Mouse (Mus musculus) lung, postnatal 0 days (tissue): ENCODE results near the gene Rbms1. TPM values are rescaled to one million over a fixed set of nuclear protein-coding genes. Genes with fewer than 3 reads are reported as not detected.

ENCODE experiments used
- ATAC-seq: fragments of 200-750 bp; cut with Nextera tagmentation; 2 replicates; pipeline ENCODE4 v1.8.0; 2017; ENCODE audit warnings: moderate library complexity
- DNase-seq: peaks from one replicate; pipeline ENCODE4 v3.0.0-alpha.2; 2016; ENCODE audit warnings: low spot score
- H3K27ac ChIP-seq: fragments of 300-500 bp; sonication (generic); 2 replicates; pipeline ENCODE4 v1.5.1; 2014; ENCODE audit warnings: antibody characterized with exemption, mild to moderate bottlenecking, low read length, mixed read lengths
- H3K27me3 ChIP-seq: fragments of 300-500 bp; sonication (generic); replicated peaks from 2 replicates; pipeline ENCODE4 v1.6.1; 2014; ENCODE audit warnings: low read length, mixed read lengths; ENCODE audit not compliant: insufficient read depth
- H3K36me3 ChIP-seq: fragments of 300-500 bp; sonication (generic); 2 replicates; pipeline ENCODE4 v1.6.1; 2014; ENCODE audit warnings: low read length, mixed read lengths; ENCODE audit not compliant: insufficient read depth
- H3K4me1 ChIP-seq: fragments of 300-500 bp; sonication (generic); 2 replicates; pipeline ENCODE4 v1.6.1; 2014; ENCODE audit warnings: antibody characterized with exemption, low read depth, low read length, mixed read lengths; ENCODE audit not compliant: insufficient read depth
- H3K4me2 ChIP-seq: fragments of 300-500 bp; sonication (generic); replicated peaks from 2 replicates; pipeline ENCODE4 v1.6.1; 2014; ENCODE audit warnings: low read depth, mild to moderate bottlenecking, low read length, moderate library complexity, mixed read lengths
- H3K4me3 ChIP-seq: fragments of 300-500 bp; sonication (generic); 2 replicates; pipeline ENCODE4 v1.5.1; 2014; ENCODE audit warnings: low read depth, low read length
- H3K9ac ChIP-seq: fragments of 300-500 bp; sonication (generic); replicated peaks from 2 replicates; pipeline ENCODE4 v1.6.1; 2014; ENCODE audit warnings: low read depth, mild to moderate bottlenecking
- H3K9me3 ChIP-seq: fragments of 300-500 bp; sonication (generic); 2 replicates; pipeline ENCODE4 v1.6.1; 2016; ENCODE audit warnings: low read length, mixed read lengths
- CTCF ChIP-seq: IDR thresholded peaks from 2 replicates; pipeline ENCODE4 v1.5.1; 2016; ENCODE audit warnings: antibody characterized with exemption, mild to moderate bottlenecking
- EP300 ChIP-seq: IDR thresholded peaks from 2 replicates; pipeline ENCODE4 v1.6.1; 2016; ENCODE audit warnings: antibody characterized with exemption, mild to moderate bottlenecking, control low read depth
- WGBS: fragments of 180-500 bp; shearing (Covaris S2); extraction: QIAGEN DNeasy Blood & Tissue Kit; methylation state at CpG from one replicate; pipeline ENCODE4 v1.1.7; 2014; 5-methylcytosine and 5-hydroxymethylcytosine counted together
- polyA plus RNA-seq: library from polyadenylated mRNA; unstranded; fragments of >200 nt; fragmentation: Nextera tagmentation; extraction: Ambion mirVana; gene quantifications from 2 replicates; pipeline ENCODE4 v1.2.1, GENCODE M21; 2015

The Rbms1 gene
- polyA plus RNA-seq, 1 experiment from 2014 or later: 156 TPM

DNA sequence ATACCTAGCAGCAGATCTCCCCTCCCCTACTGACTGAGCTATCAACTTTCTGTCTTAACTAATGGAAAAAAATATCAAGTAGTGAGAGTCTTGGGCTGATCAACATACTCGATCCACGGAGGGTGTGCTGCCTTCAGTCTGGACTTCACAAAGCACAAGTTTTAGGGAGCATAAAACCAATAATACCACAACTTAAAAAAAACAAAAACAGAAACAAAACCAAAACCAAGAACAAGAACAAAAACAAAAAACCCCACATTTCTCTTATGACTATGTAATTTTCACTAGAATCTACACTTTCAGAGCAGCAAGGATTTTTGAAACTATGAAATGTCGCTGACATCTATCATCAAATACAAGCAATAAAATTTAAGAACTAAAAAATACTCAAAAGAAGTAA is 212.4 kb downstream of the Rbms1 start:
- ATAC-seq (no peak), DNase-seq (no peak)
- Histone ChIP-seq H3K4me3 (no peak overlapping the region), H3K36me3 (peaks cover 4% of the 10 kb centered on the region; the same call in 1 of the 2 replicates), H3K27me3 (no peaks in the 10 kb centered on the region), H3K27ac (no peak overlapping the region), H3K4me2 (no peak overlapping the region), H3K9ac (no peak overlapping the region), H3K9me3 (no peaks in the 10 kb centered on the region), H3K4me1 (no peaks in the 10 kb centered on the region)
- TF ChIP-seq EP300: no peak
- TF ChIP-seq CTCF: no peak
- 93% methylated on average over 3 of the region's 3 CpGs for WGBS

- DNase-seq (peak; percentile 28), ATAC-seq (no peak)
- Histone ChIP-seq H3K4me3 (no peak overlapping the region), H3K4me2 (no peak overlapping the region), H3K9ac (no peak overlapping the region), H3K9me3 (no peaks in the 10 kb centered on the region), H3K27ac (no peak overlapping the region), H3K4me1 (no peaks in the 10 kb centered on the region), H3K27me3 (no peaks in the 10 kb centered on the region), H3K36me3 (peaks cover 4% of the 10 kb centered on the region; the same call in 1 of the 2 replicates)
- peak; percentile 60 for TF ChIP-seq CTCF
- TF ChIP-seq EP300: no peak
- WGBS: 64% methylated on average over 1 of the region's 1 CpGs
These were observed 214.4 kb downstream of the Rbms1 start for GRCm38 (mm10) chr2:60748585-60748984.

DNA sequence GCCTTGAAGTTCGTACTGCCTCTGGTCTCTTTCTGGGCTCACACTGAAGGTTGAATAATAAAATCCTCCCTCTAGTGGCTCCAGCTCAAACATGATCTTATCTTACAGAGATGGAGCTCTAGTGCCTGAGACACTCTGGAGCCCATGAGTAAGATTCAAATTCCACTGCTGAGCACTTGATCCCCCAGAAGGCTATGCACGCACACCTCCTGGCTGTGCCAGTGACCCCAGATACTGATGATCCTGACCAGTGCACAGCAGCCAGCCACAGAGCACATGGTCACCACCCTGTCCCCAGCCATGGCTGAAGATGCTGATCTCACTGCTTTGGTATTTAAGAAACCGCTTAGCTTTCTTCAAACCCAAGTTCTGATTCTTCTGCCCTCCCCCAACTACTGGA is 215.4 kb downstream of the Rbms1 start:
- no peaks in the 10 kb centered on the region for H3K9me3 ChIP-seq
- H3K36me3 ChIP-seq: no peaks in the 10 kb centered on the region
- H3K4me2 ChIP-seq: no peak overlapping the region
- no peak overlapping the region for H3K4me3 ChIP-seq
- no peaks in the 10 kb centered on the region for H3K4me1 ChIP-seq
- DNase-seq (peak; percentile 76), ATAC-seq (peak; percentile 88)
- no peak overlapping the region for H3K27ac ChIP-seq
- WGBS: 32% methylated on average over 3 of the region's 3 CpGs
- H3K9ac ChIP-seq: no peak overlapping the region
- no peaks in the 10 kb centered on the region for H3K27me3 ChIP-seq
- TF ChIP-seq EP300 (no peak; the same call in 1 of the 2 replicates), CTCF (peak; percentile 47)

- no peak for TF ChIP-seq CTCF
- Histone ChIP-seq H3K4me3 (no peak overlapping the region), H3K27ac (no peak overlapping the region), H3K4me2 (no peak overlapping the region), H3K4me1 (no peaks in the 10 kb centered on the region), H3K27me3 (no peaks in the 10 kb centered on the region), H3K9ac (no peak overlapping the region), H3K9me3 (no peaks in the 10 kb centered on the region), H3K36me3 (no peaks in the 10 kb centered on the region)
- ATAC-seq (no peak), DNase-seq (peak; percentile 38)
- WGBS: 48% methylated on average over 3 of the region's 3 CpGs
These were observed 218.3 kb downstream of the Rbms1 start for GRCm38 (mm10) chr2:60744674-60745073.

DNA sequence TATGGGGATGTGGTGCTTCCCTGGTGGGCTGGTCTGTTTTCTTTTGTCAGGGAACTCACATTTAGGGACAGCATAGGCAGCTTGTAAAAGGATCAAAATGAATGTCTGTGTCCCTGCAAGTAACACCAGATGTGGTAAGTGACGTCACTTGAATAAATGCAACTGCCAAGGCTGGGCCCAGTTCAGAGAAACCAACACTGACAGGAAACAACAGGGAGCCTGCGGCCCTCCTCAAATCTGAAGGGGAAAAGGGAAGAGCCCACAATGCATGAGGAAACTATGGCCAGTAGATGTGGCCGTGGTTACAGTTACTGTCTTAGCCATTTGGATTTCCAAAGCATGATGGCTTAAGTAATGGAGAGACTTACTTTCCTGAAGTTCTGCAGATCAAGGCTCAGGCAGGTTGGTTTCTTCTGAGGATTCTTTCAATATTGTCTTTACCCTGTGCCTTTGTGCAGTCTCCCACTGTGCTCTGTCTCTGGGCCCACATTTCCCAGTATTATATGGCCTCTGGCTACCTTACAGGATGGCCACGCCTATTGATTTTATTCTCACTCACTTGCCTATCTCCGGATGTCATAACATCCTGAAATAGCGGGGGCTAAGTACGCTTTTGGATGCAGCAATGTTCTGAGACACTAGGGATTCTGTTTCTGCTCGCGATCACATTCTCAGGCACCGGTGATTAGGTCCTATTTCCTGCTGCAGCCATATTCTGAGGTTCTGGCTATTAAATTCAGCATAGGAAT is 223.4 kb downstream of the Rbms1 start:
- 41% methylated on average over 10 of the region's 10 CpGs for WGBS
- DNase-seq: no peak

GRCm38 (mm10) chr2:60730929-60731328 is 232.1 kb downstream of the Rbms1 start:
- 57% methylated on average over 6 of the region's 6 CpGs for WGBS
- peak; percentile 48 for TF ChIP-seq CTCF
- no peak for TF ChIP-seq EP300
- no peak for ATAC-seq
- Histone ChIP-seq H3K4me1 (peaks cover 4% of the 10 kb centered on the region; the same call in 1 of the 2 replicates), H3K4me2 (no peak overlapping the region), H3K27ac (no peak overlapping the region), H3K27me3 (no peaks in the 10 kb centered on the region), H3K9me3 (no peaks in the 10 kb centered on the region), H3K4me3 (no peak overlapping the region), H3K9ac (no peak overlapping the region), H3K36me3 (no peaks in the 10 kb centered on the region)
- no peak for DNase-seq

More for the DNA sequence above, 223.4 kb downstream of the Rbms1 start:
- Histone ChIP-seq H3K4me2 (no peak overlapping the region), H3K9ac (no peak overlapping the region), H3K27me3 (no peaks in the 10 kb centered on the region), H3K9me3 (no peaks in the 10 kb centered on the region), H3K36me3 (no peaks in the 10 kb centered on the region), H3K4me1 (no peaks in the 10 kb centered on the region), H3K4me3 (no peak overlapping the region), H3K27ac (no peak overlapping the region)
- no peak; the same call in 1 of the 2 replicates for ATAC-seq
- TF ChIP-seq EP300: no peak
- TF ChIP-seq CTCF: no peak
